Mouse (Mus musculus): Measurements from ENCODE around the gene Chrnb2.
A peak's percentile ranks its signal among the peaks of the same experiment; 100 is the strongest.
"Not testable (repeated sequence)": the region's sequence is repeated elsewhere in the genome, so short reads cannot be mapped to it uniquely, and the experiment has no call there.

Gene Chrnb2

DNA sequence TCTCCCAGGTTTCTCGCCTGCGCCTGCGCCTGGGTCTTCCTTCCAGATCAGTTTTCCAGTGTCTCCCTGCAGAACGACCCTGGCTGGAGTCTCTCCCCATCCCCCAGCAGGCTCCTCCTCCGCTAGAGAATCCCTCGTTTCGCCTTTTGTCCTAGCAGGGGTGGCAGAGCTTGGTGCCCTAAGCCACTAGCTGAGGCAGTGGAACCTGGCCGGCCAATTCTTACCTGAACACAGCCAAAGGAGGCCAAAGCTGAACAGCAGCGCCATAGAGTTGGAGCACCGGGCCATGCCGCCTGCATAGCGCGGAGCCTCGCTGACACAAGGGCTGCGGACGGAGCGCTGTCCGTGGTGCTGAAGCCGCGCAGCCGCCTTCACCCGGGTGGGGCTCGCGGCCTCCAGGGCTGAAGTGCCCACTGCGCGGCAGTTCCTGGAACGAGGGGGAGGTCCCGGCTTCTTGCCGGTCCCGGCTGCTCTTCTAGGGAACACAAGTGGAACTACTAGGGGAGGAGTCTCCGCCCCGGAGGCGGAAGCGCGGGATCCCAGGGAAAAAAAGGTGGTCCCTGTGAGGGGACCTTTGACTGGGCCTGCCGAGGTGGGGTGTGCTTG lies at the start of gene Chrnb2:
Chrnb2 (minus strand) TSS at position 514 of the 606 bp plus-strand sequence.
- DNase-seq (ENCODE audit: low spot score in 2 of 2), result peak; percentile 67 to 86

DNA sequence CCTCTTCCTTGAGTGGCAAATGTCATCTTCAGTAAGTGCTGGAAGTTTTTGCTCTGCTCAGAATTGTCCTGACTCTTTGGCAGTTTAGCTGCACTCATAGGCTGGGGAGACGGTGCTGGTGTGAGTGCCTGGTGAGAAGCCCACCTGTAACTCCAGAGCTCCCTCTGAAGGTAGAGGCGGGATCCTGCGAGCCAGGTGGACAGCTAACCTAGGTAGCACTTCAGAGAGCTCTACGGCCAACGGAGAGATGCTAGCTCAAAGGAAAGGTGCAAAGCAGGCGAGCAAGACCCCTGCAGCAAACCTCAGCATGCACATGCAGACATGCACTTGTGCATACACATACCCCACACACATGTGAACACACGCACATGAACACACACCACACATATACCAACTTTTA lies 49.6 kb upstream of the Chrnb2 start:
- DNase-seq (ENCODE audit: low spot score in 2 of 2), result no peak

DNA sequence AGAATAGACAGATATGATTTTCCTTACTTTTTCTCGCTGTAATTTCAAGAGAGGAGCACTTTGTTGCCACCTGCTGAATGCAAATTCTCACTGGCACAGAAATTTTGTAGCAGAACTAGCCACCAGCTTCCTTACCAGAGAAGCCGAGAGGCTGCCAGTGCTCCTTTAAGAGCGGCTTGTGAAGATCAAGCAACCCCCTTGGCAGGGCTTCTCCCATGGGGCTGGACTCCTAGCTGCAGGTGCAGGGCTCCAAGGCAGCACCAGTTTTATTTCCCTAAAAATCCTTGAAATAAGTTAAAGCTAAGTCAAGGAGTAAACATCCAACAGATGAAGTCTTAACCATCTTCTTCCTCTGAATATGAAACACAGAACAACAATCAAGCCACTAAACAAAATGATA lies 47.7 kb upstream of the Chrnb2 start:
- no peak for DNase-seq (ENCODE audit: low spot score in 2 of 2)

DNA sequence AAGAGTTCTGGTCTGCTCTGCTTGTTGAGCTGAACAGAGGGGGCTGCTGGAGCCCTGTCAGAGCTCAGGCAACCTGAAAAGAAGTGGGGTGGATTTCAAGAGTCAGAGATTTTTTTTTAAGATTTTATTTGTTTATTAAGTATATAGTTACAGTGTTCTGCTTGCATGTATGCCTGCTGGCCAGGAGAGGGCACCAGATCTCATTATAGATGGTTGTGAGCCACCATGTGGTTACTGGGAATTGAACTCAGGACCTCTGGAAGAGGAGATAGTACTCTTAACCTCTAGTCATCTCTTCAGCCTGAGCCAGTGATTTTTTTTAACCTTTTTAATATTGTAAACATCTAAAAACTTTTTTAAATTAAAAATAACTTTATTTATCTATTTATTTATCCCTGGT lies 46.4 kb upstream of the Chrnb2 start:
- DNase-seq (ENCODE audit: low spot score in 2 of 2), result no peak

DNA sequence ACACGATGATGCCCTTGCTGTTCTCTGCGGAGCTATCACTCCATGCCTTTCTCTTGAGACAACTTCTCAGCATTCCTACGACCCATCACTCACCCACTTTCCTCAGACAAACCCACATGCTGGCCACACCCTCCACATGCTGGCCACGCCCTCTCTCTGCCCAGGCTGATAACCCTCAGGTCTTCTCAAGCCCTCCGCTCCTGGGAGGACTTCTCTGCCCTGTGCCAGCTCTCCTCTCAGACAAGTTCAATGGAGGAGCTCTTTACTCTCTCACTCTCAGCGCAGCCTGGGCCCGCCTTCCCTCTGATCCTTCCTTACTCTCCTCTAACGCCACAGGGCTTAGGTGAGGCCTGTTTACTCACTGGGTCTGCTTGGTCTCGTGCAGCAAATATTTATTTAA lies 44.2 kb upstream of the Chrnb2 start:
- no peak for DNase-seq (ENCODE audit: low spot score in 2 of 2)

DNA sequence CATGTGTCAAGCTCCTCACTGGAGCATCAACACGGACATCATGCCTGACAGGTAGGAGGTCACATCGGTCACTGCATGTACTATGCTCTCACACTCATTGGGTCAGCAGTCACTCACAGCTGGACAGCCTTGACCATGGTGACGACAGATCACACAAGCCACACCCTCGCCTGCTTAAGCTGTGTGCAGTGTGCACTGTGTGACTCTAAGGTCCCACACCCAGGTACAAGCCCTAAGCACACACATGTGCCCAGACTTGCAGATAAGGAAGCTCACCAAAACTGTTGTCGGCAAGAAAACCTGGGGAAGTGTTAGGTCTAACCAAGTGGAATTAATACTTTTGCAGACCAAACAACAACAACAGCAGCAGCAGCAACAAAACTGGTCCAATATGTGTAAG lies 43.4 kb upstream of the Chrnb2 start:
- no peak for DNase-seq (ENCODE audit: low spot score in 2 of 2)

DNA sequence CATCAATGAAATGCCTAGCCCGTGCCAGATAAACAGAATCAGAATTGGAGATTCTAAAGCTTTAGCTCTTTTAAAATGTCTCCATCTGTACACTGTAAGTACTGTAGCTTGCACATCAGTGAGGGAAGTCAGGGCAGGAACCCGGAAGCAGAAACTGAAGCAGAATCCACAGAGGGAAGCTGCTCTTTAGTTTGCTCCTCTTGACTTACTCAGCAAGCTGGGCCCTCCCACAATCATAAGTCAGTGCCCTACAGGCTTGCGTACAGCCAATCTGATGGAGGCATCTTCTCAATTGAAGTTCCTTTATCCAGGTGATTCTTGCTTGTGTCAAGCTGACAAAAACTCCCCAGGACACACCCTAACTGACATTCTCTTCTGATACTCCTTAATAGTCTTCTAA lies 42.7 kb upstream of the Chrnb2 start:
- no peak for DNase-seq (ENCODE audit: low spot score in 2 of 2)

DNA sequence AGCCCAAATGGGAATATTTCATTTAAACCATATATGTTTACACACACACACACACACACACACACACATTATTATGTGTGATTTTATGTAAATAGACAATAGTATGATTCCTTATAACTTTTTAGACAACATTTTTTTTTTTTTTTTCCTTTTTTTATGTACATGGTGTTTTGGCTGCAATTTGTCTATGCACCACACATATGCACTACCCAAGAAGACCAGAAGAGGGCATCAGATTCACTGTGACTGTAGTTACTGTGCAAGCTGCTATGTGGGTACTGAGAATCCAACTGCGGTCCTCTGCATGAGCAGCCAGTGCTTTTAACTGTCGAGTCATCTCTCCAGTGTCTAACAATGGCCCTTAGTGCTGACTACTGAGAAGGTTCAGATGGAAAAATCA lies 42.3 kb upstream of the Chrnb2 start:
- DNase-seq (ENCODE audit: low spot score in 2 of 2), result no peak

DNA sequence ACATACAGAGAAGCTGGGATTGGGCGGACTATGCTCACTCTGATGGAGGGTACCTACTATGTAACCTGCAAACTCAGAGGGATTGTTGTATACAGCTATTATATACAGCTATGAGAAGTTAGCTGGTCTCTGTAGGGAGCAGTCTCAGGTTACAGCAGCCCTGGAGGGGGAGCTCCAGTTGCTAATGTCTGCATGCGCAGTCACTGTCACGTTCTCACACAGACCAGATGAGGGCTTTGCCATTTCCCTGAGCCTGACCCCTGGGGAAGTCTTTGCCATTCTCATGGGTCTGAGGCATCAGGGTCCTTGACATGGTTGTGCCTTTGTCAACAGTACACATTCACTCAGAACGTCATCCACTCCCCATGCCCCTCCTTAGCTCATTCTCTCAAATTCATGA lies 40.7 kb upstream of the Chrnb2 start:
- no peak for DNase-seq (ENCODE audit: low spot score in 2 of 2)

DNA sequence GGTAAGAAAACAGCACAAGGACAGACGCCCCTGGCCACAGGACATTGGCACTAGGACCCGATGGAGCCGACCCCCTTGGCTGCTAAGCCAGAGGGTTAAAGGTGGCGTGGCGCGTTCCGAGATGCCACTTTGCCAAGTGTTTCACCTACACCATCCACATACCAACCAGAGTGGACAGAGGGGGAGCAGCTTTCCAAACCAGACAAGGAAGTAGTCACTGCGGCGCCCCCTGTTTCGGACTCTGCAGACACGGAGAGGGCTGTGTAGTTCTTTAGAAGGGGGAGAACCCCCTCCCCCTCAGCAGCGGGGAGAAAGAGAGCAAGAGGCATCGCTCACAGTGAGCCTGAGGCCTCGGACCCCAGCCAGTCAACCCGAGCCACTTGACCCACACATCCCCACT lies 38.4 kb upstream of the Chrnb2 start:
- no peak for DNase-seq (ENCODE audit: low spot score in 2 of 2)

DNA sequence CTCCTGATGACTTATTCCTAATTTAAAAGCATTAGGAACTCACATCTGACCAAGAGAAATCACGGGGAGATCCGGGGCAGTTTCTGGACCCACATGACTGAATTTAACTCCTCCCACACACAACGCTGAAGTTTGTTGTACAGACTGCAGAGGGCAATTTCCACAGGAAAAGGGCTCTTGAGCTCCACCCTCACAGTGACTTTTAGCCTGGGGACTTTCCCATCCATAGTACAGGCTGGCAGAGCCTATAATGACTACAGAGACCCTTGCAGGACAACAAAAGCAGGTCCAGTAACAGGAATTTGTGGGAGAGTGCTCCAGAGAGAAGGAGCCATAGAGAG lies 37.0 kb upstream of the Chrnb2 start:
- DNase-seq (ENCODE audit: low spot score in 2 of 2), result no peak

DNA sequence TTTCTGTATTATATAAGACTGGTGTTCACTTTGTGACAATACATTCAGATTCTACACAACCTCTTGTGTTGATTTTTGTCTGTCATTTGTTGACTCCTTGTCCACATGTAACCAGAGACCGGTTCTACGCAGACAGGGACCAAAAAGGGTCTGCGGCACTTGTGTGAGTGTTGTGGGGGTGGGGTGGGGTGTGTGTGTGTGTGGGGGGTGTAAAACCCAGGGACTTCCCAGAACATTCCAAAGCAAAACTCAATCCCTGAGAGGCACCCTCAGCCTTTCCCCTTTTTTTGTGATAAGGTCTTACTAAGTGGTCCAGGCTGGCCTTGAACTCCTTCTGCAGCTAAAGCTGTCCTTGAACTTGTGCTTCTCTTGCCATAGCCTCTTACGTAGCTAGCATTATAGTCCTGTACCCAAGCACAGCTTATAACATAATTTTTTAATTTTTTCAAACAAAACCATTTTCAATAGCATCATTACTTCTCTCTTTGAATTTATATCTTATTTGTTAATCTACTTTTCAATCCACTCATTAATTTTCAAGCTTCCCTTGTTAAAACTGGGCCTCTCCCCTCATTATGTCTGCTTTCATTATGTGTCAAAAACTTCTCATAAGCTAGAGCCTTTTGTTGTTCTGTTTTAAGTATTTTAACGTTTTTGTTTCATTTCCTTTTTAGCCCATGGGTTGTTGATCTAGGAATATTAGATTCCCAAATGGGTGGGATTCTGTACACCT lies 36.5 kb upstream of the Chrnb2 start:
- no peak for DNase-seq (ENCODE audit: low spot score in 2 of 2)

DNA sequence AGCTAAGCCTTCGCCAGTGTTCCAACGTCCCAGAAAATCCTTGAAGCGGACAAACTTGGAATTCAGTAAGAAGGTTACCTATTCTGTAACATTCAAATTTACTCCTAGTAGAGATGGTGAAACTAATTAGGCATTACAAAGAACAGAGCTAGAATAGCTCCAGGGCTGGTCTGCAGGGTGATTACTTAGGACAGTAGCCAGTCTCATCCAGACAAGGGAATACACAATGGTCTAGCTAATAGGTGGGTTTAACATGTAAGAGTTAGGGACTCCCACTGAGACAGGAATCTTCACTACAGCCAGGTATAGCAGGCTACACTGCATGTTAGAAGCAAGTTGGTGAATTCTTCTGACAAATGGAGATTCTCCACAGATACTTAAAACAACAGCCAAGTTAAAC lies 35.6 kb upstream of the Chrnb2 start:
- not testable (repeated sequence) for DNase-seq (ENCODE audit: low spot score in 2 of 2)

DNA sequence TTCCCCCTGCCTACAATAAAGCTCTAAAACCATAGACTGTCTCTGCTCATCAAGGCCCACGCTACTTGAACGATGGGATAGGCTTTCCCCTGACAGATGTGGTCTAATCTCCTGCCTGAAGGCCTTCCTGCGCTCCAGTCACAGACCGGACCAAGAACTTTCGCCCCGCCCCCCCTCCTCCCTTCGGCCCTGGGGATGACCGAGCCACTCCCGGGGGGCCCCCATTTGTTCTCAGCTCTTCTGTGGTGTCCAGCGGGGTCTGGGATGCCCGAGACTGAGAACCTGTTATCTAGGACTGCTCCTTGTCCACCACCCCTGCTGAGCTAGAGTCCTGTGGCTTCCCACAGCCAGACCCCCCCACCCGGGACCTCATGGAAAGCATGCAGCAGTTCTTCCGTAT lies 35.0 kb upstream of the Chrnb2 start:
- no peak for DNase-seq (ENCODE audit: low spot score in 2 of 2)

DNA sequence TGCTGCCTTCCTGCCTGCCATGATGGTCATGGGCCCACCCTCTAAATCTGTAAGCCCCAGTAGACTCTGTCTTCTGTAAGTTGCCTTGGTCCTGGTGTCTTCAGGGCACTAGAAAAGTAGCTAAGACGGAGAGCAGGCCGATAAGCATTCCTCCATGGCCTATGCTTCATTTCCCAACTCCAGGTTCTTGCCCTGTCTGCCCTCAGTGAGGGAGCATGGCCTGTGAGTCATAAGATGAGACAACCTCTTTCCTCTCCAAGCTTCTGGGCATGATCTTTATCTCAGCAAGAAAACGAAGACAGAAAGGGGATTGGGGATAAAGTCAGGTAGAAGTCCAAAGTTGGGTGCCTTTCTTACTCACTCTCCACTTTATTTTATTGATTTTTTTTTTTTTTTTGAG lies 34.1 kb upstream of the Chrnb2 start:
- no peak for DNase-seq (ENCODE audit: low spot score in 2 of 2)

DNA sequence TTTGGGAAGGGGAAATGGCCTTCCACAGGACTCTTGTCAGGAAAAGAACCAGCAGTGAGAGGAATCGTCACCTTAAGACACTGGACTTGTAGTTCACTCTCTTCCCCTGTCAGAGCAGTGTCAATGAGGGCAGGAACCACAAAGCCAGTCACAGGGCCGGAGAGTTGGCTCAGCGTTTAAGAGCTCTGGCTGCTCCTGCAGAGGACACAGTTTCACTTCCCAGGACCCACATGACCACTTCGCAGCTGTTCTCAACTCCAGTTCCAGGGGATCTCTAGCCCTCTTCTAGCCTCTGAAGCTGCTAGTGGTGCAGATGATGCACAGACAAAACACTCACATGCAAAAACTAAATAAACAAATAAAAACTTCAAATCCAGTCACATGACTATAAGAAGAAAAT lies 31.9 kb upstream of the Chrnb2 start:
- DNase-seq (ENCODE audit: low spot score in 2 of 2), result no peak

DNA sequence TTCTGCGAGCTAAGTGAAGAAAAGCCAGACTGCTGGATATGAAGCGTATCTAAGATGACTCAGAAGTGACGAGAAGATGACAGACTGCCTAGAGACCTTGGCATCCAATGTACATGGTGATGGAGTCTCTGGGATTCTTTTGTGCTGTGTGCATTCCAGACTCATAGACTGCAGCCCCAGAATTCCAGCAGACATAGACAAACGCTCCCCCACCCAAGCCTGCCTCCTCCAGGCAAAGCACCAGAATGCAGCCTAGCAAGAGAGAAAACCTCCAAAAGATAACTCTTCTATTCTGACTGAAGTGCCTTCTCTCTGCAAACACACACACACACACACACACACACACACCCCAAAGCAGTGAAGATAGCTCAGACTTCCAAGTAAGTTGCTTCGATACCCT lies 31.3 kb upstream of the Chrnb2 start:
- DNase-seq (ENCODE audit: low spot score in 2 of 2), result no peak

DNA sequence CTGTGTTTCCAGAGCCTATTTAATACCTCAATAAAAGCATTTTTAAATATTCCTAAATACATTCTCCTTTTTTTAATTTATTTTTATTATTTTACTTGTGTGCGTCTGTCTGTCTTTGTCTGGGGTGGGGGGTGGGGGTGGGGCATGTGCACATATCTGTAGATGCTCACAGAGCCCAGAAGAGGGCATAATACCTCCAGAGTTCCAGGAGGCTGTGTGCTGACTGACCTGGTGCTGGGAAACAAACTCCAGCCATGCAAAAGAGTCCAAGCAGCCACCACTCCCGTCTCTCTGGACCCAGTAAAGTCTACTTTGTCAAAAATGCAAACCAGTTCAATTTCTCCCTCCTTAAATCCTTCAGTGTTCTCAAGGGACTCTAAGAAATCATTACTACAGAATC lies 30.2 kb upstream of the Chrnb2 start:
- DNase-seq (ENCODE audit: low spot score in 2 of 2), result no peak

DNA sequence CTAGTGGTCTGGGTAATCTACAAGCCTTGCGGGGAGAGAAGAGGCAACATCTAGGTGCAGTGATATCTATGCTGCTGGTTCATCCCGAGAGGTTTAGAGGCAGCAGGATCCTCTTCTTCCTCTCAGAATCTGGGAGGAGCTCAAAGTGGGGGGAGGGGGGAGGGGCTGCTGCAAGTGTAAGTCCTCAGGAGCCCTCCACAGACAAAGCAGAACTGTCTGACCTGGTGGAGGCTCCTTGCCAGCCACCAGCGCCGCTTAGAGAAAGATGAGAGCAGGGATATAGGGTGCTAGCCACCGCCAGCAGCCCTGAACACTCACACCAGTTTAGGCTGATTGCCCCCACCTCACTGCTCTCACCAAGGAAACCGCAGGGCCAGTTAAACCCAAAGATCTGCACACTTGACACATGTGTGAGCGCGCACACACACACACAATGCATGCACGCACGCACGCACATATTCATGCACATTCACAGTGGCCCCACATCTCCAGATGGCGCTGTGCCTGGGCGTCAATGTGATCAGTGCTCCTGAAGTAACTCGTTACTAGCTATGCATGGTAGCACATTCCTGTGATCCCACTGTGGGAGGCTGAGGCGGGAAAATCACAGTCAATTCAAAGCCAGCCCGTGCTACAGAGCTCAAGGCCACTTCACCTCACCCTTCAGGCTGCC lies 24.4 kb upstream of the Chrnb2 start:
- no peak for DNase-seq (ENCODE audit: low spot score in 2 of 2)

DNA sequence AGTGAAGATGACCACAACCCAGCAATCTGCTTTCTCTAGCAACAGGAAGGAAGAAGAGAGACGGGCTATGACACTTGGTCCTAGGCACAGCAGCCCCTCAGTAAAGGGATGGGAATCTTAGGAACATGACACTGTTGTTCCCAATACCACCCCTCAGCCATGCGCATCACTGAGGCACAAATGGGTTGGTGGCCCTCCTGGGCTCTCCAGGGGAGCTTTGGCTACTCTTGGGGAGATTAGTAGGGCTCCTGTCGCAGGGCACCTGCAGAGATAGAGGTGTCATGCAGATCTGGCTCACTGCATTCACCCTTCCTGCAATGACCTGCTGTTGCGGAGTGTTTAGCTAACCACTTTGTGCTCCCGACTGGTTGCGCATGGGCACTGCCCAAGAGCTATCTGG lies 21.8 kb upstream of the Chrnb2 start:
- DNase-seq (ENCODE audit: low spot score in 2 of 2), result no peak

DNA sequence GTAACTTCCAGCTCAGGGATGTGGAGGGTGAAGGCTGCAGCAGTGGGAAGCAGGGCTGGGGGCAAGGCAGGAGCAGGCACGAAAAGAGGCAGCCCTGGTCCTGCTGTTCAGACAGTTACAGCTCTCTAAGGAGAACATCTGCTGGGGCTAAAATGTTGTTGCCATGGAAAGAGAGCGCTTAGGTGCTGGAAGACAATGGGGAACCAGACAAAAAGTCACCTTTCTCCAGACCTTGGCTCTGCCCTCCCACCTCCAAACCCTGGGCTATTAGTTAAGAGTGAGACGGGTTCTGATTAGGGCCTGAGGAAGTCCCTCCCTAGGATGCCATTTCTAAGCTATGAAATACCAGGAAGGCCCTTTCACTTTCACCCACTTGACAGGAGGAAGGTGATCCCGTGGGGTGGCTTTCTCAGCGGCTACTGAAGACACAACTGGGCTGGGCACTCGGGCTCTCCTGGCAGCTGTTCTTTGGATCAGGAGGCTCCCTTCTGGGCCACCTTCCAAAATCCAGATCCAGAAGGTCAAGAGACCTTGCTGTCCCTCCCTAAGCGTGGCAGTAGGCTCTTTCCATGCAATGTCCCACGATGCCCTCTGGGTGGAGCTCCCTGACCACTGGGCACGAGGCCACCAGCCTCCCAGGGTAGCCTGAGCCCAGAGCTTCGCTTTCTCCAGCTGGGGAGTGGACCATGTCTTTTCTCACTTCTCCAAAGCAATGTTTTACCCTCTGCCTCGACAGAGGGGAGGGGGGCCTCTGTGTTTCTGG lies 20.7 kb upstream of the Chrnb2 start:
- DNase-seq (ENCODE audit: low spot score in 2 of 2), result peak; percentile 84 to 85

DNA sequence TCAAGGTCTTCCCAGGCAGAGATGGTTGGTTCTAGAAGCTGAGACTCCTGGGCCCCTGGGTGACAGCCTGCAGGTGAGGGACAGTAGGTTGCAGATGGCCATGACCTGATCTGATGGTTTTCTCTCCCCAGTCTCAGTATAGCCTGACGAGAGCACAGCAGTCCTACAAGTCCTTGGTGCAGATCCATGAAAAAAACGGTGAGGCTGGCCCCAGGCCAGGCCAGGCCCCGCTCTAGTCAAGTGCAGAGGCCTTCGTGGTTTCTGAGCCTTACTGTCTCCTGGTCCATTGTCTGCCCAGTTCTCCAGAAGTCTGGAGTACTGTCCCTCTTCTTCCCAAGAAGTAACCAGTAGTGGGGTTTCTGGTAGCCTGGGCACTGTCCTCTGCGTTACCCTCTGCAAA lies 17.2 kb upstream of the Chrnb2 start:
- DNase-seq (ENCODE audit: low spot score in 2 of 2), result no peak

DNA sequence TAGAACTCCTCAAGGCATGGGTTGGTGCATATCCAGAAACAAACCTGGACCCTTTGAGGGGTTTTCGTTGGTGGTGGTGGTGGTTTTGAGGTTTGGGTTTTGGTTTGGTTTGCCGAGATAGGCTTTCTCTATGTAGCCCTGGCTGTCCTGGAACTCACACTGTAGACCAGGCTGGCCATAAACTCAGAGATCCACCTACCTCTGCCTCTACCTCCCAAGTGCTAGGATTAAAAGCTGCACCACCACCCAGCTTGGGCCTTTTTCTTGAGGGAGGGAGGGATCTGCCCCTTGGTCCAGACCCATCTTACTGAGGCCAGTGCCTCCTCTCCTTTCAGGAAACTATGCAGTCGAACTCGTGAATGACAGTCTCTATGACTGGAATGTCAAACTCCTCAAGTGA lies 15.7 kb upstream of the Chrnb2 start:
- no peak for DNase-seq (ENCODE audit: low spot score in 2 of 2)
